21 mouse cellular contexts compared by ENCODE assay signal in the genomic region with DNA sequence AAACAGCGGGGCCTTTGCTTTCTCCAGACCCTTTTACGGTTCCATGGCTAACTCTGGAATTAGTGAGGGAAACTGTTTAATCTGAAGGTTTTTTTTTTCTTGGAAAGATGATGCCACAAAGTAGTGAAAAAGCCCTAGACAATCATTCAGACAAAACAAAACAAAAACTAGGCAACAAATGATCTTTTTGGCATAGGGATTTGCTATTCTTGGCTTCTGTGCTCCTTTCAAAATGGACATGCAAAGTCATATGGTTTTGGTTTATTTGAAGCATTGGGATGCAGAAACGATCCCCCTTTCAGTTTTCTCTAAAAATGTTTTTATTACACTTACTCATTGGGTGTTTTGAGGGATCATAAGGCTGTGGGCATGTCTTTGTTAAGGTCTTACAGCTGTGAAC. TPM values are rescaled to one million over a fixed set of nuclear protein-coding genes. Genes with fewer than 3 reads are reported as not detected.
DNase-seq lines count a peak whose midpoint lies in the region; ATAC-seq and TF ChIP-seq lines count a peak whose summit lies in the region.
"Had no signal": no experiment of that assay in that cellular context is flagged by ENCODE, and none has a peak within 500 bp of the region (broad histone marks: within the 10 kb centered on the region; RNA-seq: fewer than 3 reads in every experiment).

No protein-coding gene starts in this region.

- TF ChIP-seq CTCF in gastrocnemius, adult 2 months (IDR thresholded peaks at IDR 0.05), result no peak

- intact Hi-C loops in gastrocnemius, adult 2 months (cut with DNase I), result no loop called here
- intact Hi-C loops in gastrocnemius, postnatal 36 days (cut with DNase I), result no loop called here

- H3K27ac ChIP-seq in gastrocnemius, adult 2 months, result 0 out of 2 replicates have a peak overlapping the region, but pooled peaks have one; percentile 0
- H3K27ac ChIP-seq: embryonic facial prominence, embryonic 13.5 days; forebrain, embryonic 10.5 days; forebrain, embryonic 12.5 days had no signal

- DNase-seq in gastrocnemius, adult 2 months, result no peak
- no peak for DNase-seq in gastrocnemius, postnatal 36 days
- DNase-seq in NIH3T3 (ENCODE audit: low read depth), result peak; percentile 59
- peak; percentile 35 for DNase-seq in fibroblast of lung, adult 2 months (ENCODE audit: low read depth)
- no peak for DNase-seq in right cerebral cortex, postnatal 10 days (ENCODE audit: low spot score in 2 of 2)
- DNase-seq: adrenal gland, adult 8-10 months; adrenal gland, postnatal 14 days; adrenal gland, postnatal 36 days; B cell, adult 2 months; cerebellum, adult 11-12 months; cerebellum, adult 2 months; cerebellum, adult 9-10 months; cerebellum, postnatal 10 days; cerebellum, postnatal 25 days had no signal

- no peak overlapping the region for H3K4me3 ChIP-seq in gastrocnemius, adult 2 months
- H3K4me3 ChIP-seq: embryonic facial prominence, embryonic 13.5 days; forebrain, embryonic 10.5 days; forebrain, embryonic 12.5 days had no signal

- no peak for ATAC-seq in megakaryocyte-erythroid progenitor cell, adult 5-6 weeks (replicated peaks; ENCODE audit: low FRiP score, low TSS enrichment, poor library complexity, severe bottlenecking)
- ATAC-seq: CD4-positive, CD25-positive, alpha-beta regulatory T cell, adult 4 months; forebrain, embryonic 14.5 days; forebrain, embryonic 16.5 days had no signal

RNA-seq across cellular contexts. Expression of a gene that starts 41.0 kb away (rescaled TPM):
- total RNA-seq in gastrocnemius, adult 2 months (2021), result 1 to 10 TPM; 1.8 to 2.1 TPM
- total RNA-seq in gastrocnemius, postnatal 36 days (2021), result 1 to 10 TPM; 1.6 to 2.4 TPM
- 7.6 and 9.5 TPM in 2 replicates for total RNA-seq in megakaryocyte-erythroid progenitor cell, adult 5-6 weeks (2014; fragmentation: Nextera tagmentation)
- total RNA-seq in megakaryocyte-erythroid progenitor cell, adult 5-6 weeks (2017), result 43.5 and 64.0 TPM in 2 replicates

Comparison
In these comparisons a context has a peak if more than half of its experiments do, and no peak if none do; other contexts are left out.
1. DNase-seq: peak in NIH3T3 (single experiment) and fibroblast of lung, adult 2 months (single experiment); none in gastrocnemius, adult 2 months (single experiment), gastrocnemius, postnatal 36 days (0 of 2) and right cerebral cortex, postnatal 10 days (0 of 2).